Mouse (Mus musculus): Measurements from ENCODE around the gene Cyp2u1.

Cyp2u1 gene

DNA sequence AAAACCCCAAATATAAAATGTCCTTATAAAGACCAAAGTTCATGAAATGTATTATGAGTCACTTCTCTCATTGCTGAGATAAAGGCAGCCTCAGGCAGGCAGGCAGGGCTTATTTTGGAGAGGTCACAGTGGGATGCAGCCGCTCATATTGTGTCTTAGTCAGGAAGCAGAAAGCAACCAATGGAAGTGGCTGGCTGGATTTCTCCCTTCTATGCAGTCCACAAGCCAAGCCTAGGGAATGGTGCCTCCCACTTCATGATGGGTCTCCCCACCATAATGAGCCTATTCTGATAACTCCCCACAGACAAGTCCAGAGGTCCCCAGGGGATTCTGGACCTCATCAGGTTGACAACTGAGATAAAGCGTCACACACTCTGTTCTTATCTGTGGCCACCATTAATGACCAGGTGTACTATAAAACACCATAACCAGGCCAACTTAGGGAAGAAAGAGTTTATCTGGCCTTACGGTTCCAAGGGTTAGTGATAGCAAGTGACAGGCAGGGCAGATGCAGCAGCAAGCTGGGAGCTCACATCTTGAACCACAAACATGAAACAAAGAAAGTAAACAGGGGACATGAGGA, 47.5 kb downstream of the Cyp2u1 start:
- no peak for DNase-seq (ENCODE audit: low read depth, low spot score)

DNA sequence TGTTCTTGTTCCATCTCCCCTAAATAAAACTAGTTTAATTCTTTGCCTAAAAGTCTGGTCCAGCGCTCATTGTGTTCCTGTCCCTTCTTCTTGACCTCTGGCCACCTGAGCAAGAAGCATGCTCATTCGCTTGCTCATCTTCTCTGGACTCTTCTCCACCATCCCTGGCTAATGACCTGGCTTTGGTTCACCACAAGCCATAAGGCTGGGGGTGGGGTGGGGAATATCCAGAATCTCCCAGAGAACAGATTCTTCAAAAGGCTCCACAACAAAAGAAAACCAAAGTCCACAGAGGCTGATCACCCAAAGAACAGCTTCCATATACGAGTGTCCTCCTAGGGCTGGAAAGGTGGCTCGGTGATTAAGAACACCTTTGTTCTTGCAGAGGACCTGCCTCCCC, 48.0 kb downstream of the Cyp2u1 start:
- DNase-seq (ENCODE audit: low read depth, low spot score), result no peak

DNA sequence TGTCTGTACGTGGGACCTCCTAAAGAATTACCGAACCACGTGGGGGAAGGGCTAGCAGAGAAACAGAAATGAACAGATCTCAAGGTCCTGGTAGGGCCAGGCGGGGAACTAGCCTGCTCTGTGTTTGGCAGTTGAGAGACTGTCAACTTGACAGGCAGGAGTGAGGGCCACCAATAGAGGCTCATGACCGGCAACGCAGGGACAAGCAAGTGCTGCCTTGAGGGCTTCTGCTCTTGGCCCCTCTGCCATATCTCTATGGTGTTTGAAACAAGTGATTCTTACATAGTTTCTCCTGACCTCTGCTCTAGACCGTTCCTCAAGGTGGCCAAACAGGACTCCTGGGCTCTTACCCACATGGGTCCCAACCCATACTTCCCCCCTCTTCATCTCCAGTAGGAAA, 51.4 kb downstream of the Cyp2u1 start:
- no peak for DNase-seq (ENCODE audit: low read depth, low spot score)

DNA sequence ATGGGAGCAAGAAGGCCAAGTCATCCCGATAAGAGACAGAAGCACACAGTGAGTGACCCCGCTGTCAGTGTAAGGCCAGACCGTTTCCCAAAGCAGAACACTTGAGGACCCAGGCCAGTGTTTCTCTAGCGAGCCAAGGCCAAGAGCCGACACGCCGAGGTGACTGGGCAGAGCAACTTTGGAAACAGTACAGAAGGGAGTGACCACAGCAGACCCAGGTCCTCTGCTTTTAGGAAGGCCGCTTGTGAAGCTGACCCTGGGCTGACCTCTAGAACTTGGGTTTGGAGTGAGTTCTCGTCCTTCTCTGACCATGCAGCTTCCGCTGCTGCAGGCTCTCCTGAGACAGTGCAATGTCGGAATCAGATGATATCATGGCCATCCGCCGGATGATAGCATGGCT, 52.0 kb downstream of the Cyp2u1 start:
- no peak for DNase-seq (ENCODE audit: low read depth, low spot score)

DNA sequence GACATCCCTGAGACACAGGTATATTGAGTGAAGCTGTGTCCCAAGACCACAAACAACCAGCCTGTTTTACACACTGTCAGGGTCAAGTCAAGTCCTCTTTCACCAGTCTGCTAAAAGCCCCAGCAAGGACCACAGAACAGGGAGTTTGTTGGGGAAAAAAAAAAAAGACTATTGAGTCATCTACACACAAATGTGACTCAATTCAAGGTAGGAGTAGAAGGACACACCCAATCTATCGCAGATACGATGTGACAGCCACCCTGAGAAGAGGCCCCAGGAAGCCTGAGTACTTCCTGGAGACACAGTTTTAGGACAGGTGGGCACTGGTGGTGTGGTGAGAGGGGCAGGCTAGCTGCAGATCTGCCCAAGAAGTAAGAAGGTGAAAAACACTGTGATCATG, 52.7 kb downstream of the Cyp2u1 start:
- no peak for DNase-seq (ENCODE audit: low read depth, low spot score)

DNA sequence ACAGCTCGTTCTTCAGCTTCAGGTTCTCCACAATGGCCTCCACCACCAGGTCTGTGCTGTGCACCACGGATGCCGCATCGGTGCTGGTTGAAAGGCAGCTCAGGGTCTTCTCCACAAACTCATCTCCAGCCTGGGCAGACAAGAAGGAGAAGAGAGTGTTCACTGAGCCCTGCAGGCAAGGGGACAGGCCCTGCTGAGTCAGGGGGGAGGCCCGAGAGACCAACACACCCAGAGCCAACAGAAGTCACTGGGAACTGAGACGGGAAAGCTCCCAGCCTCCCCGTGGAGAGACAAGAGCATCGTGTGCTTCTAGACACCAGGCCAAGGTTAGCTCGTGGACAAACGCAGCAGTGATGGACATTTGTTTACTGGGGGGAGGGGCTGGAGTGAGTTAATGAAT, 54.6 kb downstream of the Cyp2u1 start:
- DNase-seq (ENCODE audit: low read depth, low spot score), result no peak

DNA sequence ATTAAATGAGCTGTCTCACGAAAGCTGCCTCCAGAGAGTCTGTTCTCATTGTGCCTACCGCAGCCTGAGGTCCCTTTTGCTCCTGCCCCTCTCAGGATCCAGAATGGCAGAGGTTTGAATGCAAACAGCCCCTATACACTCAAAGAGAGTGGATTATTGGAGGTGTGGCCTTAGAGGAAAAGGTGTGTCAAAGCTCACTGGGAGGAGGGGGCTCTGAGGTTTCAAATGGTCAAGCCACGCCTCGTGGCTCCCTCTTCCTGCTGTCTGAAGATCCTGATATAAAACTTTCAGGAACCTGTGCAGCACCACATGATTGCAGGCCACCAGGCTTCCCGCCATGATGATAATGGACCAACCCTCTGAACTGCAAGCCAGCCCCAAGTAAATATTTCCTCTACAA, 55.2 kb downstream of the Cyp2u1 start:
- no peak for DNase-seq (ENCODE audit: low read depth, low spot score)

DNA sequence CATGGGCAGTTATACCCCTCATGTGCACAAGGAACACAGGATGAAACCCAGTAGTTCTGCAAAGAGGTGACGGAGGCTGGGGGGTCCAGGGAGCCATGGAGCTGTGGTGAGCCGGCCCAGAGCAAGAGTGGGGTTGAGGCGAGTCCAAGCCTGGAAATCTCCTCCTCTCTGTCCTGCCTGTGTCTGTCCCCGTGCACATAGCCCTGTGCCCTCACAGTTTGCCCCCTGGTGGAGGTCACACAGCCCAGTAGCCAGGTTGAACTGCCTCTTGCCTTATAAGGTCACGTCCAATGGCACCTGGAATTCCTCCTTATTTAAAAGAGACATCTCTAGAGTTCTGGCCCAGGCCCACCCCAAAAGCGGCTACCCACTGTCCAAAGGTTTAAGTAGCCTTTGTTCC, 55.6 kb downstream of the Cyp2u1 start:
- no peak for DNase-seq (ENCODE audit: low read depth, low spot score)

DNA sequence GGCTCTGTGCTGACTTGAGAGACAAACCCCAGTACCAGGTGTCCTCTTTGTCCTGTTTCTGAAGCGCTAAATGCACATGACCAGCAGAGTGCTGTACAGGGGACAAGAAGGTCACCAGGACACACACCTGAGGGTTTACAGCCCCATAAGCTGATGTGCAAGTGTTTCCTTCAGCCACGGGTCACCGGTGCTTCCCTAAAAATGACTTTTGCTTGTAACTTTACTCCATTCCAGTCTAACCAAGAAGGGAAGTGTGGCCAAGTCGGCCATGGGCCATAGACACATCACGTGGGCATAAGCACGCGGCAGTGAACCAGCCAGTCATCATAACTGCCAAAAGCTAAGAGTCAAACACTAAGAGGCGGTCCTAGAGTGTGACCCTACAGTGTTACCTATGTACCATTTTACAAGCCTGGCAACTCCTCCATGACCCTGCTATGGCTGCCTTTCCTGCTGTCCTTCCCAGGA, 56.4 kb downstream of the Cyp2u1 start:
- DNase-seq (ENCODE audit: low read depth, low spot score), result no peak

DNA sequence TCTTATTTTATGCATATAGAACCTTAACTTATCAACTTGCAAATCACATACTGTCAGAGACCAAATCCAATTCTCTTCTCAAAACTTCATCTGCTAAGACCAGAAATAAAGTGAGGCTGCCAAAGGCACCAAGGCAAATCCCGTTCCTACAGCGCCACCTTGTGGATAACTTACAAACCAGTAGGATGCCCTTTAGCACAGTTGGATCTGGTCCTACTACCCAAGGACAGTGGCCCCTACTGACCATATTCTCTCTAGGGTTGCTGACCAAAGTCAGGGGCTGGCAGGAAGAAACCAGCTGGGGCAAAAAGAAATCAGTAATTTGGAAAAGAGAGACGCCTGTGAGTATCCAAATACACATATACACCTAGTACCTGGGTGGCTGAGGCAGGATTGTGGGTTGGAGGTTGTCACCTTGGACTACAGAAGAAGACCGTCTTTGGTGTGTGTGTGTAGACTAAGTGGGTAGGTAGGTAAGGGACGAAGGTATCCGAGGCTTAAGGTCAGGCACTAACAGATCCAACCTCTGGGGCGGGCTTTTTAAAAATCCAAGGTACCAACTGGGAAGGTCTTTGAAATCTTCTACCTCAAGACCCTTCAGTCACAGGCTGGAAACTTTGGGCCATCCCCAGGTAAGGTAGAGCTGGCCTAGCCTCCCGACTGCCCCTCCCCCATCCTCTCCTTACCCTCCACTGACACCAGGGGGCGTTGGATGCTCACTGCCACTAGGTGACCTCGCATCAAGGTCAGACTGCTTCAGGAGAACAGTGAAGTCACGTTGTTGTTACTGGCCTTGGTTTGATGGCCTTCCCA, 57.1 kb downstream of the Cyp2u1 start:
- DNase-seq (ENCODE audit: low read depth, low spot score), result peak; percentile 80
